Comparison of ENCODE assay signal across 21 mouse cellular contexts in the genomic region with DNA sequence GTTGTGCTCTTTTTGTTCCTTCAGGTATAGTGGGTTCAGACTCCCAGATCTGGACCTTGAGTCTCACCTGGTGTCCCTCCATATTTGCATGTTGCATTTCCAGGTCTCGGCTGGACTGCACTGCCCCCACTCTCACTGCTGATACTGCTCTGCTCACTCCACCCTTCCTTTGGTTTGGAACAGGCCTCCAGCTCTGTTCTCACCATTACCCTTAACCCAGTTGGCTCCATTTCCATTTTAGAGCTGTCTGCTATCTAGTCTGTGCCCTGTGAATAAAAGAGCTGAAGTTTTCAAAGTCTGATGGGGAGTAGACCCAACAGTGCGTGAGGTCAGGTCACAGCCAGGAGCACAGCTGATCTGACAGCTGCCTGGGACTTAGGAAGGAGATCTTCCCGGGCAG. TPM values are rescaled to one million over a fixed set of nuclear protein-coding genes. Genes with fewer than 3 reads are reported as not detected.
DNase-seq lines count a peak whose midpoint lies in the region; TF ChIP-seq lines count a peak whose summit lies in the region.
"Had no signal": no experiment of that assay in that cellular context is flagged by ENCODE, and none has a peak within 500 bp of the region (broad histone marks: within the 10 kb centered on the region; RNA-seq: fewer than 3 reads in every experiment).

No protein-coding gene starts in this region.

- no peaks in the 10 kb centered on the region for H3K9me3 ChIP-seq in heart, embryonic 10.5 days
- H3K9me3 ChIP-seq: forebrain, embryonic 15.5 days; heart, embryonic 15.5 days; hindbrain, embryonic 13.5 days had no signal

- peaks cover 8% of the 10 kb centered on the region for H3K4me1 ChIP-seq in heart, embryonic 10.5 days
- H3K4me1 ChIP-seq: forebrain, embryonic 15.5 days; hindbrain, embryonic 13.5 days had no signal

- intact Hi-C loops in gastrocnemius, postnatal 14 days (cut with DNase I; ENCODE audit: low total_unique reads): no loop called here
- intact Hi-C loops in gastrocnemius, postnatal 36 days (cut with DNase I): no loop called here
- intact Hi-C loops in heart, postnatal 10 days (cut with DNase I): no loop called here

- no peaks in the 10 kb centered on the region for H3K27me3 ChIP-seq in heart, embryonic 10.5 days (ENCODE audit: insufficient read depth, poor library complexity, severe bottlenecking)
- no peaks in the 10 kb centered on the region for H3K27me3 ChIP-seq in myocyte (ENCODE audit: control insufficient read depth, insufficient read depth, insufficient read length)
- H3K27me3 ChIP-seq: forebrain, embryonic 15.5 days; heart, embryonic 15.5 days; hindbrain, embryonic 13.5 days had no signal

- DNase-seq in gastrocnemius, postnatal 14 days: peak; percentile 14
- DNase-seq in gastrocnemius, postnatal 36 days: no peak
- DNase-seq in heart, postnatal 10 days: peak; percentile 24 to 28
- no peak for DNase-seq in heart, embryonic 10.5 days (ENCODE audit: low spot score)
- peak; percentile 16 for DNase-seq in kidney, postnatal 14 days
- DNase-seq in kidney, adult 18-20 months: no peak
- DNase-seq: adrenal gland, postnatal 14 days; cerebellum, adult 11-12 months; cerebellum, adult 9-11 months; cerebellum, postnatal 36 days had no signal

- TF ChIP-seq POLR2A in myocyte (IDR thresholded peaks at IDR 0.05; ENCODE audit: insufficient read length, low read depth): no peak

- no peak overlapping the region for H3K4me3 ChIP-seq in heart, embryonic 10.5 days
- no peak overlapping the region for H3K4me3 ChIP-seq in myocyte
- H3K4me3 ChIP-seq: forebrain, embryonic 15.5 days; heart, embryonic 15.5 days; hindbrain, embryonic 13.5 days had no signal

- 76% methylated on average over 3 of the region's 3 CpGs for WGBS in heart, embryonic 10.5 days

- H3K36me3 ChIP-seq in heart, embryonic 10.5 days: peaks cover 99% of the 10 kb centered on the region
- peaks cover 62% of the 10 kb centered on the region for H3K36me3 ChIP-seq in myocyte (ENCODE audit: control insufficient read depth, insufficient read depth)

- H3ac ChIP-seq in myocyte (ENCODE audit: control insufficient read depth, insufficient read length): no peak overlapping the region

- H3K79me2 ChIP-seq in myocyte (ENCODE audit: control insufficient read depth, insufficient read depth): no peaks in the 10 kb centered on the region

- no peak overlapping the region for H3K27ac ChIP-seq in heart, embryonic 10.5 days
- H3K27ac ChIP-seq: forebrain, embryonic 15.5 days; heart, embryonic 15.5 days; hindbrain, embryonic 13.5 days; hindbrain, postnatal 0 days had no signal

- no peak overlapping the region for H3K4me2 ChIP-seq in myocyte (ENCODE audit: low read depth)
- H3K4me2 ChIP-seq: forebrain, embryonic 15.5 days; heart, embryonic 15.5 days; hindbrain, embryonic 13.5 days had no signal

TF ChIP-seq in myocyte, 11 proteins besides CTCF, POLR2A, EP300 and RAD21:
- TF ChIP-seq MYOG (IDR thresholded peaks at IDR 0.05; ENCODE audit: control insufficient read depth in 1 of 3, insufficient read depth in 1 of 3, insufficient read length in 2 of 3, low read depth in 2 of 3) (peak in 1 of 3 experiments; percentile 38), TCF12 (IDR thresholded peaks at IDR 0.05; ENCODE audit: insufficient read depth, poor library complexity, severe bottlenecking) (no peak), MYOD1 (IDR thresholded peaks at IDR 0.05; ENCODE audit: control insufficient read depth in 1 of 3, insufficient read length in 2 of 3, low read depth in 2 of 3) (peak in 2 of 3 experiments; percentile 9 to 36), REST (IDR thresholded peaks at IDR 0.05; ENCODE audit: insufficient read depth, insufficient read length) (no peak), CEBPB (IDR thresholded peaks at IDR 0.05; ENCODE audit: insufficient read depth, poor library complexity, severe bottlenecking) (no peak)

RNA-seq across cellular contexts. Expression of a gene that starts 19.8 kb away (rescaled TPM):
- 10 to 100 TPM; 21.7 to 23.4 TPM for total RNA-seq in gastrocnemius, postnatal 14 days (2021)
- total RNA-seq in gastrocnemius, postnatal 36 days (2021): 10 to 100 TPM; 16.0 to 16.3 TPM
- 10 to 100 TPM; 25.7 to 27.0 TPM for total RNA-seq in heart, postnatal 10 days (2021)
- polyA plus RNA-seq in heart, embryonic 10.5 days (2016; fragmentation: Nextera tagmentation; extraction: Ambion mirVana): 55.4 and 58.3 TPM in 2 replicates
- polyA plus RNA-seq in myocyte (2012; fragmentation: generic; extraction: Trizol): 19.4 TPM

RNA-seq across cellular contexts. Expression of a gene that starts 29.1 kb away (rescaled TPM):
- under 1 TPM in 1 of 2 experiments, not detected in 1; 0.04 TPM for total RNA-seq in gastrocnemius, postnatal 14 days (2021)
- total RNA-seq in gastrocnemius, postnatal 36 days (2021): under 1 TPM in 1 of 2 experiments, not detected in 1; 0.05 TPM
- under 1 TPM; 0.07 to 0.22 TPM for total RNA-seq in heart, postnatal 10 days (2021)
- 0.08 and 0.09 TPM in 2 replicates for polyA plus RNA-seq in heart, embryonic 10.5 days (2016; fragmentation: Nextera tagmentation; extraction: Ambion mirVana)
- polyA plus RNA-seq in myocyte (2012; fragmentation: generic; extraction: Trizol): 0.01 TPM
- total RNA-seq: adrenal gland, adult 18-20 months; gastrocnemius, adult 8-10 months; hematopoietic stem cell, adult 5-6 weeks; MEL had no signal
- polyA plus RNA-seq: C2C12; embryonic facial prominence, embryonic 11.5 days had no signal

RNA-seq across cellular contexts. Expression of a gene that starts 40.9 kb away (rescaled TPM):
- 10 to 100 TPM; 13.3 to 14.1 TPM for total RNA-seq in gastrocnemius, postnatal 14 days (2021)
- 10 to 100 TPM in 1 of 2 experiments, 1 to 10 TPM in 1; 9.1 to 10.3 TPM for total RNA-seq in gastrocnemius, postnatal 36 days (2021)
- 10 to 100 TPM; 19.3 to 22.2 TPM for total RNA-seq in heart, postnatal 10 days (2021)
- 67.6 and 78.7 TPM in 2 replicates for polyA plus RNA-seq in heart, embryonic 10.5 days (2016; fragmentation: Nextera tagmentation; extraction: Ambion mirVana)
- polyA plus RNA-seq in myocyte (2012; fragmentation: generic; extraction: Trizol): 13.7 TPM

RNA-seq across cellular contexts. Expression of a gene that starts 51.7 kb away (rescaled TPM):
- 100 to 1,000 TPM; 102 to 112 TPM for total RNA-seq in gastrocnemius, postnatal 14 days (2021)
- total RNA-seq in gastrocnemius, postnatal 36 days (2021): 100 to 1,000 TPM in 1 of 2 experiments, 10 to 100 TPM in 1; 98.7 to 117 TPM
- total RNA-seq in heart, postnatal 10 days (2021): 10 to 100 TPM; 66.6 to 72.7 TPM
- 35.2 and 36.2 TPM in 2 replicates for polyA plus RNA-seq in heart, embryonic 10.5 days (2016; fragmentation: Nextera tagmentation; extraction: Ambion mirVana)
- polyA plus RNA-seq in myocyte (2012; fragmentation: generic; extraction: Trizol): 24.4 TPM

Comparison
In these comparisons a context has a peak if more than half of its experiments do, and no peak if none do; other contexts are left out.
1. DNase-seq: peak in gastrocnemius, postnatal 14 days (single experiment), heart, postnatal 10 days (2 of 2) and kidney, postnatal 14 days (single experiment); none in gastrocnemius, postnatal 36 days (0 of 2), heart, embryonic 10.5 days (single experiment) and kidney, adult 18-20 months (single experiment).